Mouse (Mus musculus): ENCODE results near the gene Dffa. TPM values are rescaled to one million over a fixed set of nuclear protein-coding genes. Genes with fewer than 3 reads are reported as not detected.
A peak's percentile ranks its signal among the peaks of the same experiment; 100 is the strongest.

The Dffa gene
- polyA plus RNA-seq, 1 experiment, result 12.4 TPM

DNA sequence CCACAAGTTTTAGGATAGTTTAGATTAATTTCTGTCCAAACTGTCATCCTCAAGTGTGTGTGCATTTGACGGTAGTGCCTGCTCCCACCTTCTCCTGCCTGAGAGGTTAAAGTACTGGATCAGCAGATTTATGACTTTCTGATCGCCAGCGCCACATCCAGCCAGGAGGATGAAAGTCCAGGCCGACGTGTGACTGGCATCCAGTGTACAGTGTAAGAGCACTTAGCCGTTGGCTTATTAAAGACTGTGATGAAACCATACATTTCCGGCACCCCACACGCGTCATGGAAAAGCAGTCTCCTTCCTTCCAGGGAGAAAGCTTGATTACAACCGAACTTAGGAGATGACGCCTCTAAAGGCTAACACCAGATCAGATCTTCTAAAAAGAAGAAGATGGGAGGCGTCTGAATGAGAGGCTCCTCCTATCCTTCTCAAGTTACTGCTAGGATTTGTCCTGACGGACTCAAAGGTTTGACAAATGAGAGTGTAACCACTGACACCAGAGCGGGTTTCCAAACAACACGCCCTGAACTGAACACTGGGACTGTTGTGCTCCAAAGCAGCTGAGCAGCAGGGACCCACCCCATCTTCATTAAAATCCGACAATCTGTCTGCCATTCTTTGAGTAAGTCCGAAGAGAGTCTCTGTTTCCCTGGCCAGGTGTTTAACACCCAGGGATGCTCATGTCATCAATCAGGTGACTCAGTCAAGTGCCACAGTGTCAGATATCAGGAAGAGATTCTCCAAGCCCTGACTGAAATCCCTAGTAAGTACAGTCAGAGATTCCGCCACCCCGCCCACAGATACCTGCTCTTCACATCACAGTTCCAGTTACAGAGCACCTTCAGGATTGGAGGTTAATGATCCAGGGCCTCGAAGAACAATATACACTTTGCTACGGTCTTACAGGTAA is 41.3 kb upstream of the Dffa start:
- WGBS, result 90% methylated on average over 21 of the region's 21 CpGs
- TF ChIP-seq POLR2A (IDR thresholded peaks at IDR 0.05; ENCODE audit: borderline replicate concordance, control insufficient read depth, low read depth, low read length) (no peak), CTCF (IDR thresholded peaks at IDR 0.05; ENCODE audit: control insufficient read depth, insufficient read depth, low read length) (no peak)
- no peaks in the 10 kb centered on the region for H3K4me1 ChIP-seq (ENCODE audit: control insufficient read depth, insufficient read depth, low read length)
- no peak overlapping the region for H3K4me3 ChIP-seq (replicated peaks; ENCODE audit: control insufficient read depth, low read depth, low read length)
- no peak overlapping the region for H3K27ac ChIP-seq (ENCODE audit: control insufficient read depth, insufficient read depth, low read depth, low read length, poor library complexity)

DNA sequence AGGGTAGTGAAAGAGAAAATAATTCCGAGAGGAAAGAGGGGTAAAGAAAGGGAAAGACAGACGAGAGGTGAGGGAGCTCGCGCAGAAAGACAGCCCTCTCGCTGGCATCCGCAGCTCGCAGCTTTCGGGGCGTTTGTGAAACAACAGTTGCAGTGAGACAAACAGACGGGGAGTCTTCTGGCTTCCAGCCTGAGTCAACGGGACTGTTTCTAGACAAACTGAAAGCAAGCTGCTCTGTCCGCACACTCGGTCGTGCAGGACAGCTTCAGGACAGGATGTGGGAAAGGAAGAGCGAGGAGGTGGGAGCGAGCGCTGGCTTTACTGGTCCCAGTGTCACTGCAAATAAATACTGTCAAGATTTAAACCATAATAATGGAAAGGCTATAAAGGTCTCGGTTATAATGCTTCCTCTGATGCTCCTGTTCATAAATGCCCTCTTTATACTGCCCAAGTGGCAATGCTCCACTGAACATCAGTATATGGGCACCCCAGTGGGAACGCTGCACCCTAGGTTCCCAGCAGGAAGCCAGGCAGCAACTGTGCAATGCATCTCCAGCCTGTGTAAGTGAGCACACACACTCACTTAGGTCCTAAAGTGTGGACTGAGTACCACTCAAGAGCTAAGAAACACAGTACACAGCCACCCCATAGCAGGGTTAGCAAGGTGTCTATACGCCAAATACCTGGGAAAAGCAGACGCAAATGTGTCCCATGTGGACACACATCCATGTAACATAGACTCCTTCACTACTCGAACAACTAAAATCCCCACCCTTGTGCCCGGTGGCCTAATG is 39.7 kb upstream of the Dffa start:
- H3K4me3 ChIP-seq (replicated peaks; ENCODE audit: control insufficient read depth, low read depth, low read length), result no peak overlapping the region
- H3K27ac ChIP-seq (ENCODE audit: control insufficient read depth, insufficient read depth, low read depth, low read length, poor library complexity), result no peak overlapping the region
- 71% methylated on average over 23 of the region's 23 CpGs for WGBS
- TF ChIP-seq POLR2A (IDR thresholded peaks at IDR 0.05; ENCODE audit: borderline replicate concordance, control insufficient read depth, low read depth, low read length) (no peak), CTCF (IDR thresholded peaks at IDR 0.05; ENCODE audit: control insufficient read depth, insufficient read depth, low read length) (no peak)
- H3K4me1 ChIP-seq (ENCODE audit: control insufficient read depth, insufficient read depth, low read length), result no peaks in the 10 kb centered on the region

DNA sequence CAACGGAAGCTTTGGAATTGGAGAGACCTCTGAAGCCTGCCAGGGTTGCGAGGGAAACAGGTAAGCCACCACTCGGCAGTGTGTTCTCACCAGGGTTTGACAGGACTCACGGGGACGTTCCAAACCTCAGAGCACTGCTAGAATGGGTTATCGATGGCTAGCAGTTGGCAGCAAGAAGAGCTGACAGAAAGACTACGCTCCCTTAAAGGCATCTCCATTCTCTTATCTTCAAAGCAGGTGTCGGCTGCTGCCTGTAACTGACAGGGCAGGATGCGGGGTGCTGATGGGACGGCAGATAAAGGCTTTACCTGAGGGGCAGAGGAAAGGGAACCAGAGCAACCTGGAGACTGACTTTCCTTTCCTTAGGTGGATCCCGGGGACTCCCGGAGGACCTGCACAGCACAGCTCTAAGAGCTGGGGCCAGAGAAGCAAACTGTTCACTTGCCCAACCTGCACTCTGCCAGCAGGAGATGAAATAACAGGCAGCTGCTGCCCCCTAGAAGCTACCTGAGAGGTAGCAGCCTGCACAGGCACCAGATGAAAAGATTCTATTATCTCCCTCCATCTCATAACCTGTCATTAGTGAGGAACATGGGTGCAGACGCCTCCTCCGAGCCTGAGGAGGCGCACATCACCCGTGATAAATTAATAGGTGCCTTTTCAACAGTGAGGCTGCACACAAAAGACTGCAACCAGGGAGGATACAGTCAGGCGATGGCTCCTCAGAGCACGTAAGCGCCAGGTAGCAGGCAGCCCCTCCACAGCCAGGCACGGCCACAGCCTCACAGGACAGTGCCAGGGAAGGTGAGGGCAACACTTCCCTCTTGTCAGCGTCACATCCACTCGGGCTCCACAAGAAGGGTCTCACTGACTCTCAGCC is 37.0 kb upstream of the Dffa start:
- no peaks in the 10 kb centered on the region for H3K4me1 ChIP-seq (ENCODE audit: control insufficient read depth, insufficient read depth, low read length)
- WGBS, result 81% methylated on average over 22 of the region's 22 CpGs
- H3K27ac ChIP-seq (ENCODE audit: control insufficient read depth, insufficient read depth, low read depth, low read length, poor library complexity), result no peak overlapping the region
- no peak overlapping the region for H3K4me3 ChIP-seq (replicated peaks; ENCODE audit: control insufficient read depth, low read depth, low read length)
- TF ChIP-seq POLR2A (IDR thresholded peaks at IDR 0.05; ENCODE audit: borderline replicate concordance, control insufficient read depth, low read depth, low read length) (no peak), CTCF (IDR thresholded peaks at IDR 0.05; ENCODE audit: control insufficient read depth, insufficient read depth, low read length) (no peak)

DNA sequence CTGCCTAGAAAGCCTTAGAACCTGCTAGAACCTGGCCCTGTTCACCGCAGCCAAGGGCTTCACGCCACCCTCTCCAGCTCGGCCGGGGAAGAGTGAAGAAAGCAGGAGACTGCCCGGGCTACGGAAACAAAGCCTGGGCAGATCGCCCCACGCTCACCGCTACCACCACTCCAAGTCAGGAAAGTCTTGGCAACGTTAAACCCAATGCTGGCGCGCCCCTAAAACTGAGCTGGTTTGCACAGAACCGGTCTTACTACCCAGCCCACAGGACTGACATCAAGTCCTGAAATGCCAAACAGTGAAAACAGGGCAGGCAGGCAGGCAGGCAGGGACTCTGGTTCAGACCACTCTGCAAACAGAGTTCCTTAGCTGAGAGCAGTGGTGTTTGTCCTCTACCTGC is 28.9 kb upstream of the Dffa start:
- peaks cover 1% of the 10 kb centered on the region for H3K4me1 ChIP-seq (ENCODE audit: control insufficient read depth, insufficient read depth, low read length)
- no peak for TF ChIP-seq POLR2A (IDR thresholded peaks at IDR 0.05; ENCODE audit: borderline replicate concordance, control insufficient read depth, low read depth, low read length)
- no peak for TF ChIP-seq CTCF (IDR thresholded peaks at IDR 0.05; ENCODE audit: control insufficient read depth, insufficient read depth, low read length)
- 95% methylated on average over 13 of the region's 13 CpGs for WGBS

DNA sequence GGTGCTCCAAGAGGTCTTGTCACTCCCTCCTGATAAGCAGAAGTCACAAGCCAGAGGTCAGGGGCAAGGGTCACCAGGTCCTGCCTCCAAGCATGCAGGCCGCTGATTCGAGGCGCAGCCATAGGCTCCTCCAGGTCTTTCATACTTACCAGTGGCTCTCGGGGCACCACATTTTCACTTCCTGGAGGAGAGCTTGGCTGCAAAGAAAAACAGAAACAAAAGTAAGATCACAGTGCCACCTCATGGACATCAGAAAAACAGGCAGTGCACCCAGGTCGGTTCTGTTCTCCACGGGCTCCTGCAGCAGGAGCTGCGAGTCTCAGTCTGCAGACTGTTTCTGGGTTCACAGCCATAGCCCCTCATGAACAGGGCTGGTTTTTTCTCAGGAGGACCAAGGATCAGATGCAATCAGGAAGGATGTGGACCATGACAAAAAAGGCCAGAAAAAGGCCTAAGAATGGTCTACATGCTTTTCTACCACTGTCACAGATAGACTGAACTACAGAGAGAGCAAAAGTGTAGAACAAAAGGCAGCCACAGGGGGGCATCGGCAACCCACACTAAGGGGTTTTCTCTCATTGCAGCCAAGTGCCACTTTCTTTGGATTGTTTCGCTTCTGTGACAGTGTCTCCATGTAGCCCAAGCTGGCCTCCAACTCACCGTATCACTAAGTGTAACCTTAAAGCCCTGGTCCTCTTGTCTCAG is 27.9 kb upstream of the Dffa start:
- peaks cover 1% of the 10 kb centered on the region for H3K4me1 ChIP-seq (ENCODE audit: control insufficient read depth, insufficient read depth, low read length)
- TF ChIP-seq POLR2A (IDR thresholded peaks at IDR 0.05; ENCODE audit: borderline replicate concordance, control insufficient read depth, low read depth, low read length) (no peak), CTCF (IDR thresholded peaks at IDR 0.05; ENCODE audit: control insufficient read depth, insufficient read depth, low read length) (peak; percentile 55)
- H3K4me3 ChIP-seq (replicated peaks; ENCODE audit: control insufficient read depth, low read depth, low read length), result no peak overlapping the region
- WGBS, result 12% methylated on average over 10 of the region's 10 CpGs
- 0 out of 2 replicates have a peak overlapping the region, but pooled peaks have one; percentile 6 for H3K27ac ChIP-seq (ENCODE audit: control insufficient read depth, insufficient read depth, low read depth, low read length, poor library complexity)

More for the DNA sequence above, 28.9 kb upstream of the Dffa start:
- no peak overlapping the region for H3K27ac ChIP-seq (ENCODE audit: control insufficient read depth, insufficient read depth, low read depth, low read length, poor library complexity)
- no peak overlapping the region for H3K4me3 ChIP-seq (replicated peaks; ENCODE audit: control insufficient read depth, low read depth, low read length)

DNA sequence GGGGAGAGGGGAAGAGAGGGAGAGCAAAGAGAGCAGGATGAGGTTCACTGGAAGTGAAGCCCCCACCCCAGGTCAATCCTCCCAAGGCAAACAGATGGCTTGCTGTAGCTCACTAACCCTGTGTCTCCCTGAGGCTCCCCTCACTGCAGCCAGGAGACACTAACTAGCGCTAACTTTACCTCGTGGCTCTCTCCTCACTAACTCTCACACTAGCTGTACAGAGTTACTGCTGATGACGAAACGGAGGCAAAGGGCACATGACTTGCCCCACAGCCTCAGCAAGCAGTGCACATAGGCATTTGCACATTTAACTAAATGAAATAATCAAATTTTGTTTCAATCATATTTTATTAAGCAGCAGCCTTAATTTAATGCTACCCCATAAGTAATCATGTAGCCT is 25.7 kb upstream of the Dffa start:
- 60% methylated on average over 4 of the region's 4 CpGs for WGBS
- no peak for TF ChIP-seq POLR2A (IDR thresholded peaks at IDR 0.05; ENCODE audit: borderline replicate concordance, control insufficient read depth, low read depth, low read length)
- no peak for TF ChIP-seq CTCF (IDR thresholded peaks at IDR 0.05; ENCODE audit: control insufficient read depth, insufficient read depth, low read length)
- Histone ChIP-seq H3K27ac (ENCODE audit: control insufficient read depth, insufficient read depth, low read depth, low read length, poor library complexity) (no peak overlapping the region), H3K4me3 (replicated peaks; ENCODE audit: control insufficient read depth, low read depth, low read length) (no peak overlapping the region), H3K4me1 (ENCODE audit: control insufficient read depth, insufficient read depth, low read length) (peaks cover 1% of the 10 kb centered on the region)

DNA sequence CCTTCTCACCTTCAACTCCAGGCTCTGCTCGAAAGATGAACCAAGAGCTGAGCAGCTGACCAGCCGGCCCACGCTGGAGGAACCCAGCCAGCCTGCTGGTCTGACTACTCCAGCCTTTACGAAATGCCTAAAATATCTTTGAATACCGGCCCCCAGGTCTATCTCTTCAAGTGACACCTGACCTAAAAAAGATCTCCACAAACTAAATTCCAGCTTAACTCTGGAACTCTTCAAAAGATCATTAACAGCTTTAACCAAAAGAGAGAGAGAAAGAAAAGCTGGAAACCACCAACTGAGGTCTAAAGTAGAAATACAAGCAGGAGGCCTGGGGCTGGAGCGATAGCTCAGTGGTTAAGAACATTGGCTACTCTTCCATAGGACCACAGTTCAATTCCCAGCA is 24.3 kb upstream of the Dffa start:
- H3K27ac ChIP-seq (ENCODE audit: control insufficient read depth, insufficient read depth, low read depth, low read length, poor library complexity), result no peak overlapping the region
- WGBS, result 81% methylated on average over 6 of the region's 6 CpGs
- peaks cover 1% of the 10 kb centered on the region for H3K4me1 ChIP-seq (ENCODE audit: control insufficient read depth, insufficient read depth, low read length)
- H3K4me3 ChIP-seq (replicated peaks; ENCODE audit: control insufficient read depth, low read depth, low read length), result no peak overlapping the region
- TF ChIP-seq POLR2A (IDR thresholded peaks at IDR 0.05; ENCODE audit: borderline replicate concordance, control insufficient read depth, low read depth, low read length), result no peak
- TF ChIP-seq CTCF (IDR thresholded peaks at IDR 0.05; ENCODE audit: control insufficient read depth, insufficient read depth, low read length), result no peak

Measured in bone marrow, adult 2 months (tissue).